Mouse (Mus musculus) ES-E14 (cell line): Measurements from ENCODE around the gene Oxct2b. TPM values are rescaled to one million over a fixed set of nuclear protein-coding genes. Genes with fewer than 3 reads are reported as not detected.

Experiments used
- DNase-seq: peaks from one replicate; pipeline ENCODE4 v3.0.0-alpha.2; 2013; ENCODE audit warnings: low read depth, low spot score
- H3K27ac ChIP-seq: 2 replicates; pipeline ENCODE4 v1.5.1; 2012; ENCODE audit warnings: low read depth, mild to moderate bottlenecking, low read length, moderate library complexity, mixed read lengths; ENCODE audit not compliant: poor library complexity, insufficient read depth, severe bottlenecking
- H3K36me3 ChIP-seq: 2 replicates; pipeline ENCODE4 v1.6.1; 2012; ENCODE audit warnings: mild to moderate bottlenecking, low read length, moderate library complexity, mixed read lengths; ENCODE audit not compliant: control insufficient read depth, poor library complexity, insufficient read depth, severe bottlenecking
- H3K4me1 ChIP-seq, 2 experiments: fragments of 150-350 bp in 1 of 2; sonication (generic) in 1 of 2; 2 replicates each; pipeline ENCODE4 v1.6.1; 2012; ENCODE audit warnings: low read length in 2 of 2, mild to moderate bottlenecking in 1 of 2, mixed read lengths in 1 of 2; ENCODE audit not compliant: control insufficient read depth in 2 of 2, insufficient read depth in 2 of 2, poor library complexity in 1 of 2
- H3K4me3 ChIP-seq, 2 experiments: fragments of 150-350 bp in 1 of 2; sonication (generic) in 1 of 2; 2 replicates each; pipeline ENCODE4 v1.5.1; 2012; ENCODE audit warnings: low read length in 2 of 2, low read depth in 1 of 2, mild to moderate bottlenecking in 1 of 2, mixed read lengths in 1 of 2; ENCODE audit not compliant: insufficient read depth in 1 of 2, poor library complexity in 1 of 2, severe bottlenecking in 1 of 2
- H3K9ac ChIP-seq: 2 replicates; pipeline ENCODE4 v1.6.1; 2012; ENCODE audit warnings: low read depth, mild to moderate bottlenecking, low read length, mixed read lengths; ENCODE audit not compliant: poor library complexity, insufficient read depth, severe bottlenecking
- H3K9me3 ChIP-seq: fragments of 150-350 bp; sonication (generic); 2 replicates; pipeline ENCODE4 v1.6.1; 2012; ENCODE audit warnings: low read depth, mild to moderate bottlenecking, low read length; ENCODE audit not compliant: control insufficient read depth, insufficient read depth
- CHD2 ChIP-seq: IDR thresholded peaks from 2 replicates; pipeline ENCODE4 v1.6.1; 2014; ENCODE audit warnings: mild to moderate bottlenecking, low read depth, low read length, inconsistent platforms
- HCFC1 ChIP-seq: IDR thresholded peaks from 2 replicates; pipeline ENCODE4 v1.6.1; 2012; ENCODE audit warnings: low read length, inconsistent platforms, borderline replicate concordance; ENCODE audit not compliant: insufficient read depth
- MAFK ChIP-seq: IDR thresholded peaks from 2 replicates; pipeline ENCODE4 v1.6.1; 2014; ENCODE audit warnings: mild to moderate bottlenecking, low read depth, low read length, inconsistent platforms; ENCODE audit not compliant: insufficient read depth
- ZC3H11A ChIP-seq: IDR thresholded peaks from 2 replicates; pipeline ENCODE4 v1.6.1; 2012; ENCODE audit warnings: low read depth, mild to moderate bottlenecking, inconsistent platforms, low read length, borderline replicate concordance
- ZNF384 ChIP-seq: IDR thresholded peaks from 2 replicates; pipeline ENCODE4 v1.6.1; 2012; ENCODE audit warnings: low read depth, low read length, inconsistent platforms
- in situ Hi-C, 2 experiments: fragments of 600-800 bp; cut with MboI; formaldehyde crosslinking; loops; one replicate each; pipeline ENCODE4 v1.15.1; 2025; ENCODE audit warnings: low sequenced_read_pairs in 2 of 2, inconsistent platforms in 1 of 2; ENCODE audit not compliant: unreplicated experiment in 2 of 2
- total RNA-seq: library from RNA; depleted of rRNA; stranded (reverse); fragments of 300-350 nt; gene quantifications from 2 replicates; pipeline ENCODE4 v1.2.3, GENCODE M21; 2012

The Oxct2b gene
- total RNA-seq, 1 experiment: 2.8 TPM

DNA sequence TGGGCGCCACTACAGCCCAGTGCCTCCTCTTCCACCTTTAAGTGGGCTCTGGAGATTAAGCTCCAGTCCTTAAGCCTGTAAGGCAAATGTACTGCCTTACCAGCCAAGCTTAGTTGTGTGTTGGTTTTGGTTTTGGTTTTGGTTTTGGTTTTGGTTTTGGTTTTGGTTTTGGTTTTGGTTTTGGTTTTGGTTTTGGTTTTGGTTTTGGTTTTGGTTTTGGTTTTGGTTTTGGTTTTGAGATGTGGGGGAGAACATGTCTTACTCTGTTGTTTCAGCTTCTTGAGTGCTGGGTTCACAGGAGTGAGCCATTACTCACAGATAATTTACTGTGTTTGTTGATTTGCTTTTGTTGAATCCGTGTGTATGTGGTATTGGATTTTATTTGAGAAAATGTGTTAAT, 30.8 kb upstream of the Oxct2b start:
- Histone ChIP-seq H3K27ac (no peak overlapping the region), H3K9ac (no peak overlapping the region)
- DNase-seq: no peak

DNA sequence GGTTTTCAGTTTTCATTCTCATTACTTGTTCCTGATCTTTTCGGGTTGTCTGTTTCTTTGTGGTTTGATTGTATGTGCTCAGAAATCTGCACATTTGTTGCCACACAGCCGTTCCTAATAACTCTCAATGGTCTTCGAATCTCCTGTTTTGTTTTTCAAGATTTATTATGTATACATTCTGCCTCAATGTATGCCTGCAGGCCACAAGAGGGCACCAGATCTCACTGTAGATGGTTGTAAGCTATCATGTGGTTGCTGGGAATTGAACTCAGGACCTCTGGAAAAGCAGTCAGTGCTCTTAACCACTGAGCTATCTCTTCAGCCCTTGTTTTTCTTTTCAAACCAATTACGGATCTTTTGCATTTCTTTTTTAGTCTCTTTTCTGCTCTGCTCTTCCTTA, 29.7 kb upstream of the Oxct2b start:
- no peak for TF ChIP-seq CHD2
- Histone ChIP-seq H3K9ac (no peak overlapping the region), H3K9me3 (no peaks in the 10 kb centered on the region), H3K27ac (no peak overlapping the region), H3K4me3 (no peak overlapping the region), H3K4me1 (no peaks in the 10 kb centered on the region), H3K36me3 (no peaks in the 10 kb centered on the region)
- in situ Hi-C loops: loop anchor here (10.0 to 25.0 kb wide), 3 partner anchors 92 to 174 kb away; partner anchors contain the start of gene Mycl (in 1 of the 2)
- DNase-seq: no peak

More for the DNA sequence above, 30.8 kb upstream of the Oxct2b start:
- TF ChIP-seq ZNF384 (no peak), CHD2 (no peak), MAFK (no peak), HCFC1 (no peak), ZC3H11A (no peak)
- H3K4me1 ChIP-seq: peaks cover 0 to 3% of the 10 kb centered on the region in 2 experiments; a peak in 1 of 4 replicates
- in situ Hi-C loops: loop anchor here (10.0 to 25.0 kb wide), 3 partner anchors 90 to 173 kb away; partner anchors contain the start of gene Mycl (in 1 of the 2)
- no peaks in the 10 kb centered on the region for H3K36me3 ChIP-seq
- H3K9me3 ChIP-seq: no peaks in the 10 kb centered on the region
- no peak overlapping the region for H3K4me3 ChIP-seq

DNA sequence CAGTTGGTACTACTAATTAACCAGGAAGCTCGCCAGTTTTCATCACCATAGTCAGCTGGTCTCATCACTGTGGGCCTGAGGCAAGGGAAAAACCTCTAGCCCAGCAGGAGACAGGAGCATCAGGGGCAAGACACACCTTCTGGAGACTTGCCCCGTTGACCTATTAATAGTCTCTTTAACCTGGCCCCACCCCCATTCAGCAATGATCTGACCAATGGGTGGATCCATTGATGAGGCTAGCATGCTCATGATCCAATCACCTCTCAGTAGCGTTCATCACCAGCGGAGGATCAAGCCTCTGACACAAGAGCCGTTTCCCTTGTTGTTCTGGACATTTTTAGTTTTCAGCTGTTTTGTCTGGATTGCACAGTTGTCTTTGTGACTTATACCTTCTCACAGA, 23.4 kb upstream of the Oxct2b start:
- Histone ChIP-seq H3K27ac (no peak overlapping the region), H3K4me3 (0 out of 4 replicates have a peak overlapping the region, but pooled peaks of 1 of the 2 experiments have one; percentile 8), H3K36me3 (no peaks in the 10 kb centered on the region), H3K9me3 (no peaks in the 10 kb centered on the region), H3K4me1 (peaks cover 0 to 6% of the 10 kb centered on the region in 2 experiments; a peak in 1 of 4 replicates), H3K9ac (no peak overlapping the region)
- in situ Hi-C loops: loop anchor here in 1 of 2 experiments (25.0 kb wide), 1 partner anchor 180 kb away; no protein-coding TSS in a partner anchor
- peak; percentile 51 for DNase-seq
- TF ChIP-seq HCFC1 (no peak), CHD2 (no peak), ZC3H11A (no peak), ZNF384 (no peak), MAFK (no peak)

DNA sequence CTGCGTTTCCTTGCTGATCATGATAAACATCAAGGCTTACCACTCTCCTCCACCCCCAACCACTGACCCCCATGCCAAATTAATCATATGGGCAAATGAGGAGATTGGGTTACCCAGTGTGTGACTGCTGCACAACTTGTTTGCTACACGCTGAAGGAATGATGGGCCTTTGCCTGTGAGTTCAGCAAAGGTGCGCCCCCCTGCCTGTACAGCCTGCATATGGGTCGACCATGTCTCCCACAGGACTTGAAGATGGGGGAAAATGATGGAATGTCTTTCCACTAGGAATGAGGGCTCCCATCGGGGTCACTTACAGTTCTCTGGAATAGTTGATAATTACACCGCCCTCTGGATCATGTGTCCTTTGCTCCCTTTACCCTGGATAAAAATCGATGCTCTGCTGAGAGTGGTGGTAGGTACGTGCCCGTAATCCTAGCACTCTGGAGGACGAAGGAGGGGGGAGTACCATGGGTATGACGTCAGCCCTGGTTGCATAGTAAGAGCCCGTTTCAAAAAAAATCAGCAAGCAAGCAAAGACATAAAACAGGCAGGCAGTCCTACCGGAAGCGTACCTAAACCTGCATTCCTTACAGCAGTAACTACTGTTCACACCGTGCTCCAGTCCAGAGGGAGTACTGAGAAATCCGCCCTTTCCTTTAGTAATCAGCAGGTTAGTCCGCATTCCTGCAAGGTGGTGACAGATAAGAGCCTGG, 22.8 kb upstream of the Oxct2b start:
- no peak for TF ChIP-seq MAFK
- no peak for TF ChIP-seq ZC3H11A
- no peak for TF ChIP-seq CHD2
- no peak for DNase-seq
- Histone ChIP-seq H3K9ac (no peak overlapping the region), H3K9me3 (no peaks in the 10 kb centered on the region), H3K36me3 (no peaks in the 10 kb centered on the region), H3K4me1 (peaks cover 0 to 6% of the 10 kb centered on the region in 2 experiments; a peak in 1 of 4 replicates), H3K4me3 (0 out of 4 replicates have a peak overlapping the region, but pooled peaks of 1 of the 2 experiments have one; percentile 8), H3K27ac (no peak overlapping the region)
- in situ Hi-C loops: loop anchor here in 1 of 2 experiments (25.0 kb wide), 1 partner anchor 181 kb away; no protein-coding TSS in a partner anchor
